Comparison of ENCODE assay signal across 8 mouse cellular contexts in genomic region chr13:34222985-34223384, GRCm38 (mm10).
A peak's percentile ranks its signal among the peaks of the same experiment; 100 is the strongest.
DNase-seq lines count a peak whose midpoint lies in the region.

No protein-coding gene starts in this region.

- DNase-seq in retina, postnatal 1 day, result peak; percentile 23
- DNase-seq in retina, embryonic 14.5 days (ENCODE audit: low spot score), result no peak
- DNase-seq in cerebellum, adult 9-11 months, result peak; percentile 69
- peak; percentile 2 for DNase-seq in heart, postnatal 25 days (ENCODE audit: low spot score)
- DNase-seq in lung, postnatal 14 days, result peak; percentile 66
- no peak for DNase-seq in spleen, postnatal 10 days (ENCODE audit: low spot score in 2 of 2)
- no peak for DNase-seq in left cerebral cortex, postnatal 25 days (ENCODE audit: low spot score in 2 of 2)
- DNase-seq in layer of hippocampus, adult 8-10 months (ENCODE audit: low spot score in 2 of 2), result no peak

- intact Hi-C loops in heart, postnatal 25 days (cut with DNase I), result no loop called here
- intact Hi-C loops in left cerebral cortex, postnatal 25 days (cut with DNase I), result no loop called here

Comparison
In these comparisons a context has a peak if more than half of its experiments do, and no peak if none do; other contexts are left out.
1. DNase-seq: peak in retina, postnatal 1 day (single experiment), cerebellum, adult 9-11 months (single experiment), heart, postnatal 25 days (single experiment) and lung, postnatal 14 days (single experiment); none in retina, embryonic 14.5 days (single experiment), spleen, postnatal 10 days (0 of 2), left cerebral cortex, postnatal 25 days (0 of 2) and layer of hippocampus, adult 8-10 months (0 of 2).